Mouse (Mus musculus) liver, embryonic 15.5 days (tissue): Measurements from ENCODE around the gene Cby1. TPM values are rescaled to one million over a fixed set of nuclear protein-coding genes. Genes with fewer than 3 reads are reported as not detected.
A peak's percentile ranks its signal among the peaks of the same experiment; 100 is the strongest.

Experiments
- ATAC-seq: fragments of 200-750 bp; cut with Nextera tagmentation; 2 replicates; pipeline ENCODE4 v1.8.0; 2017; ENCODE audit warnings: moderate number of reproducible peaks, mild to moderate bottlenecking, moderate library complexity; ENCODE audit not compliant: insufficient read depth
- H3K27ac ChIP-seq: fragments of 300-500 bp; sonication (generic); replicated peaks from 2 replicates; pipeline ENCODE4 v1.5.1; 2015; ENCODE audit warnings: mild to moderate bottlenecking, inconsistent platforms
- H3K27me3 ChIP-seq: fragments of 300-500 bp; sonication (generic); 2 replicates; pipeline ENCODE4 v1.6.1; 2015; ENCODE audit warnings: mild to moderate bottlenecking, inconsistent platforms
- H3K36me3 ChIP-seq: fragments of 300-500 bp; sonication (generic); replicated peaks from 2 replicates; pipeline ENCODE4 v1.6.1; 2015; ENCODE audit warnings: moderate library complexity, mild to moderate bottlenecking, inconsistent platforms
- H3K4me1 ChIP-seq: fragments of 300-500 bp; sonication (generic); replicated peaks from 2 replicates; pipeline ENCODE4 v1.6.1; 2015; ENCODE audit warnings: inconsistent platforms
- H3K4me2 ChIP-seq: fragments of 300-500 bp; sonication (generic); 2 replicates; pipeline ENCODE4 v1.6.1; 2015; ENCODE audit warnings: moderate library complexity, mild to moderate bottlenecking, inconsistent platforms
- H3K4me3 ChIP-seq: fragments of 300-500 bp; sonication (generic); replicated peaks from 2 replicates; pipeline ENCODE4 v1.5.1; 2015; ENCODE audit warnings: mild to moderate bottlenecking, inconsistent platforms
- H3K9ac ChIP-seq: fragments of 300-500 bp; sonication (generic); 2 replicates; pipeline ENCODE4 v1.6.1; 2015; ENCODE audit warnings: moderate library complexity, mild to moderate bottlenecking, inconsistent platforms
- H3K9me3 ChIP-seq: fragments of 300-500 bp; sonication (generic); replicated peaks from 2 replicates; pipeline ENCODE4 v1.6.1; 2016; ENCODE audit warnings: inconsistent platforms
- WGBS: fragments of 180-500 bp; shearing (Covaris S2); methylation state at CpG from one replicate; pipeline ENCODE4 v1.1.7; 2015; ENCODE audit warnings: mixed read lengths; ENCODE audit not compliant: insufficient replicate concordance; 5-methylcytosine and 5-hydroxymethylcytosine counted together
- polyA plus RNA-seq: library from polyadenylated mRNA; unstranded; fragments of >200 nt; fragmentation: Nextera tagmentation; extraction: Ambion mirVana; gene quantifications from 2 replicates; pipeline ENCODE4 v1.2.1, GENCODE M21; 2015

Gene Cby1
- polyA plus RNA-seq: 12.3 and 12.7 TPM in 2 replicates

DNA sequence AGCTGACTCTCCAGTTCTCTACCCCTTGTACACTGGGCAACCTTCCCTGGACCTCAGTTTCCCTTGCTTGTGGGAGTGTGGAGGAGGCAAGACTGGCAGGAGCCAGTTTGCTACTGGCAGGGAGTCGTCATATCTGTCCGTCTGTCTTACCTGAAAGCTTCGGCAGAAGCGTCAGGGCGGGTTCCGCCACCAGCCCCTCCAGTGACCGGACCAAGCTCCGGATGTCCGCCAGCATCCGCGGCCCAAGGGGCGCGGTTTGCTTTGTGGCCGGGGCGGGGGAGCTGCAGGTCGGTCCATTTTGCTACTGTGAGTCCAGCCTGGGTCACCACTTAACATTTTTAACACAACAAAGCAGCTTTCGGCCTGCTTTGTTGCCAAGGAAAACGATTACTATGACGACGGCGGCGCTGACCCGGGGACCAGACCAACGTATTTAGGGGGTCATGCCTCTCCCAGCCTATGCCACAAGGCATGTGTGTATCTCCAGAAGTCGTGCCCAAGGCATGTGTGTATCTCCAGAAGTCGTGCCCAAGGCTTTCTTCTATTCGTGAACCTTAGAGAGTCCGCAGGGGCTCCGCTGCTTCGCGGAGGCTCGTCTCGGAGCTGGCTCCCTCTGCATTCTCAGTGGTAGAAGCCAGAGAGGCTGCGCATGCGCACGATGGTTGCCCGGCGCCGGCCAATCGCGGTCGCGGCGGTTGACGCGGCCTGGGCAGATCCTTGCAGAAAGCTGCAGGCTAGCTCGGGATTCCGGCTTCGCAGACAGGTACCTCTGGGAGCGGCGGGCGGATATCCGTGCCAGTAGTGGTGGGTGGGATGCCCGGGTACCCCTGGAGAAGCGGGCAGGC, at the start of gene Cby1, which contains the start of gene Fam227a:
Cby1 (plus strand) TSS at position 669 of the 845 bp plus-strand sequence.
Fam227a (minus strand) TSS at position 426 of the 845 bp plus-strand sequence.
- WGBS: under 1% methylated on average over 55 of the region's 55 CpGs
- Histone ChIP-seq H3K9me3 (no peaks in the 10 kb centered on the region), H3K4me2 (peak within 1 kb of the TSS; percentile 98), H3K4me3 (peak within 1 kb of the TSS; percentile 82), H3K4me1 (peaks cover 21% of the 10 kb centered on the region), H3K27me3 (no peaks in the 10 kb centered on the region), H3K27ac (peak within 1 kb of the TSS; percentile 90), H3K36me3 (no peaks in the 10 kb centered on the region), H3K9ac (peak within 1 kb of the TSS; percentile 68)
- peak; percentile 88 for ATAC-seq

DNA sequence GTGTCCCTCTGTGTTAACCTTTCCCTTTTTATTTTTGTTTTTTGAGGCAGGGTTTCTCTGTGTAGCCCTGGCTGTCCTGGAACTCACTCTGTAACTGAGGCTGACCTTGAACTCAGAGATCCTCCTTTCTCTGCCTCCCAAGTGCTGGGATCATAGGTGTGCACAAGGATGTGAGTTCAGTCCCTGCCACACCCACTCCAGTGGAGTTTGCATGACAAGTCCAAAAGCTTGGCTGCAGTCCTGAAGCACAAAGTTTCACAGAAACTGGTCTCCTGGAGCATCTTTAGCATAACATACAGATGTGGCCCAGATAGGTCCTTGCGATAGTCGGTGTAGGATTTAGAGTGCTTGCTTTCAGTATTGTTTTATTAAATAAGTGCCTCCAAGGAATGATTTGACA, 49.8 kb upstream of the Cby1 start:
- Histone ChIP-seq H3K27ac (no peak overlapping the region), H3K4me1 (peaks cover 11% of the 10 kb centered on the region), H3K9ac (no peak overlapping the region), H3K27me3 (peaks cover 30% of the 10 kb centered on the region), H3K4me3 (no peak overlapping the region), H3K4me2 (no peak overlapping the region), H3K36me3 (no peaks in the 10 kb centered on the region), H3K9me3 (no peaks in the 10 kb centered on the region)
- ATAC-seq: no peak
- WGBS: 80% methylated on average over 2 of the region's 2 CpGs

DNA sequence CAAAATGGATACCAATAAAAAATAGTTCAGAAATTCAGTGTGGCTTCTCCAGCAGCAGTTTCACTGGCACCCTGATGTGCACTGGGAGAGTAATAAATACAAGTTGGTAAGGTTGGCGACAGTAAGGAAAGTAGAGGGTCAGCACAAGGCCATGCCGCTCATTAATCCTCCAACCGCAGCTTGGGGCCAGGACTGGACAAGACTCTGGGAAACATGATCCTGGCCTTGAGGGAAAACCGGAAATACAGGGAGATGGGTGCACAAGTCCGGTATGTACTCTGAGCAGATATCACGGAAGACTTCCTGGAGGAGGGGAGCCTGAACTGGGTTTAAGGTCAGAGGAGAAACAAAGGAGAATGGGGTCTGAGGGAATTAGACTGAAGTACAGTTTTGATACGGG, 43.5 kb upstream of the Cby1 start:
- no peaks in the 10 kb centered on the region for H3K36me3 ChIP-seq
- no peak overlapping the region for H3K4me3 ChIP-seq
- H3K4me1 ChIP-seq: peaks cover 8% of the 10 kb centered on the region
- no peak for ATAC-seq
- H3K27ac ChIP-seq: no peak overlapping the region
- no peaks in the 10 kb centered on the region for H3K9me3 ChIP-seq
- WGBS: 62% methylated on average over 7 of the region's 7 CpGs
- H3K4me2 ChIP-seq: no peak overlapping the region
- no peaks in the 10 kb centered on the region for H3K27me3 ChIP-seq
- no peak overlapping the region for H3K9ac ChIP-seq

DNA sequence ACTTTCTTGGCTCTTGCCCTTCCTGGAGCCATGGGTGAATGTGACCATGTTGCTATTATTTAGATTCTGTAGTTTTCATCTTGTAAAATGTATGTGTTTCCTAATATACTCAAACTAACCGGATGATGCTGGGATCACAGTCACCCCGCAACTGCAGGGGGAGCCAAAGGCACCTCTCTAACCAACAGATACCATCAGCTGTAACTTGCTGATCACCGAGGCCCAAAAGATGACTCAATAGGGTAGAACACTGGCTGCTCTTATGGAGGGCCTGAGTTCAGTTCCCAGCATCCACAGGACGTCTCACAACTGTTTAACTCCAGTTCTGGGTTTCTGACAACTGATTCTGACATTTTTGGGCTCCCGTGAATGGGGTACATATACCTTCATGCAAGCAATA, 42.3 kb upstream of the Cby1 start:
- ATAC-seq: no peak
- no peak overlapping the region for H3K4me3 ChIP-seq

DNA sequence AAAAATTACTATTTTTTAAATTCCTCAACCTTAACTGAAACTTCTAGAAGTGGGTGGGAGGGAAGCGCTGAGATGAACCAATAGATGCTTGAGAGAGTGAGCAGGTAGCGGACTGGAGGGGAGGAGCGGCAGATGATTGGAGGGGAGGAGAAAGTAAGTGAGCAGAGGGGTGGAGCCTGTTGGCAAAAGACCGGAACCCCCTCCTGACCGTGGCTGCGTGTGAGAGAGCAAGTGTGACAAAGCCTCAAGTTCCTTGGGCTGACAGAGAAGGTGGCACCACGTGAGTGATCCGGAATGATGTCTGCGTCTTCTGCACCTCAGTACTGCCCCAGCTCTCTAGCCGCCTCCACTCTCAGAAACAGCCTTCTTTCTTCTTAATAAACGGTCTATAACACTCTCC, 41.9 kb upstream of the Cby1 start:
- Histone ChIP-seq H3K9ac (no peak overlapping the region), H3K4me2 (no peak overlapping the region), H3K27me3 (no peaks in the 10 kb centered on the region), H3K36me3 (no peaks in the 10 kb centered on the region), H3K4me3 (no peak overlapping the region), H3K4me1 (peaks cover 8% of the 10 kb centered on the region), H3K9me3 (no peaks in the 10 kb centered on the region), H3K27ac (no peak overlapping the region)
- 64% methylated on average over 11 of the region's 11 CpGs for WGBS
- no peak for ATAC-seq

More for the DNA sequence above, 42.3 kb upstream of the Cby1 start:
- H3K4me1 ChIP-seq: peaks cover 8% of the 10 kb centered on the region
- no peak overlapping the region for H3K4me2 ChIP-seq
- no peak overlapping the region for H3K9ac ChIP-seq
- H3K27ac ChIP-seq: no peak overlapping the region
- 56% methylated on average over 5 of the region's 5 CpGs for WGBS
- no peaks in the 10 kb centered on the region for H3K36me3 ChIP-seq
- H3K9me3 ChIP-seq: no peaks in the 10 kb centered on the region
- H3K27me3 ChIP-seq: no peaks in the 10 kb centered on the region

DNA sequence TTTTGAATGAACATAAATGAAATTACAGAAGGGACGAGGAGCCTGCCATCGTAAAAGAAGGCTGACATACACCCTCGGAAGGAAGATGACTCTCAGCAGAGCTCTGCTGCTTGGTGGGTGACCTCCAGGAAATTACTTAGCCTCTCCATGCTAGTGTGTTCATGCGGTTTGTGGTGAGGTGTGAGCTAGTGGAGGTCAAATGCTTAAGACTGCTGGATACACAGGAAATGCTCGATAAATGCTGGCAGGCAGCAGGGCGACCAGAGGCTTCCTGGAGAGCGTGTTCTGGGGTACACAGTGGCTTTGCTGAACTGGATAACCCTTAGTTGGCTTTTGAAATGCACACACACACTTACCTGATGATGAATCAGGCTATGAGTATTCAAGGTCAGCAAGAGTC, 40.5 kb upstream of the Cby1 start:
- H3K4me2 ChIP-seq: no peak overlapping the region
- peaks cover 8% of the 10 kb centered on the region for H3K4me1 ChIP-seq
- H3K4me3 ChIP-seq: no peak overlapping the region
- H3K9ac ChIP-seq: no peak overlapping the region
- H3K36me3 ChIP-seq: no peaks in the 10 kb centered on the region
- 46% methylated on average over 7 of the region's 7 CpGs for WGBS
- H3K27ac ChIP-seq: no peak overlapping the region
- no peaks in the 10 kb centered on the region for H3K27me3 ChIP-seq
- H3K9me3 ChIP-seq: no peaks in the 10 kb centered on the region
- ATAC-seq: no peak

DNA sequence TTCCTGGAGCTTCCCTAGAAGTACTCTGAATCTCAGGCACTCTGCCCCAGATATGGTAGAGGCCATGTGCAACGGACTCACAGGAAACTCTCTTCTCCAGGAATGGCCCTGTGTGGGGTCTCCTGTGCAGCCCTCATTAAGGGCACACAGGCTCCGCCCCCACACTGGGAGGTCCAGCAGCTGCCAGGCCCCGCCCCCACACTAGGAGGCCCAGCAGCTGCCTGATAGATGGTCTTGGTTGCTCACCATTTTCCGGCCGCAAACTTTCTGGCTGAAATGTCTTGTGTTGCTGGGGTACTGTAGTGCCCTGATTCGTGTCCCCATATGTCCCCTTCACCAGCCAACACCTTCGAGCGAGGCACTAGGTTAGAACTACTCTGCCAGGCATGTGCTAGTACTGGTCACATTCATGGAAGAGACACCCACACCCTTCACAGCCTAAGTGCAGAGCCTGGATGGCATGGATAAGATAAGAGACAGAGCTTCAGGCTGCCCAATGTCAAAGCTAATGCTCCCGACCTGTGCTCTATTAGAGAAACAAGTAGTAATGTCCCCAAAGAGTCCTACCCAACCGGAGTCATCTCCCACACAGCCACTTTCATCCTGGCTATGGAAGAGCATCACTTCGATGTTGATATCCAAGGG, 39.1 kb upstream of the Cby1 start:
- H3K9me3 ChIP-seq: no peaks in the 10 kb centered on the region
- ATAC-seq: peak; percentile 54; the same call in 1 of the 2 replicates
- WGBS: 54% methylated on average over 11 of the region's 11 CpGs
- no peaks in the 10 kb centered on the region for H3K27me3 ChIP-seq
- H3K4me1 ChIP-seq: peaks cover 8% of the 10 kb centered on the region
- no peak overlapping the region for H3K4me3 ChIP-seq
- H3K9ac ChIP-seq: no peak overlapping the region
- H3K36me3 ChIP-seq: no peaks in the 10 kb centered on the region
- no peak overlapping the region for H3K27ac ChIP-seq
- H3K4me2 ChIP-seq: 0 out of 2 replicates have a peak overlapping the region, but pooled peaks have one; percentile 2

DNA sequence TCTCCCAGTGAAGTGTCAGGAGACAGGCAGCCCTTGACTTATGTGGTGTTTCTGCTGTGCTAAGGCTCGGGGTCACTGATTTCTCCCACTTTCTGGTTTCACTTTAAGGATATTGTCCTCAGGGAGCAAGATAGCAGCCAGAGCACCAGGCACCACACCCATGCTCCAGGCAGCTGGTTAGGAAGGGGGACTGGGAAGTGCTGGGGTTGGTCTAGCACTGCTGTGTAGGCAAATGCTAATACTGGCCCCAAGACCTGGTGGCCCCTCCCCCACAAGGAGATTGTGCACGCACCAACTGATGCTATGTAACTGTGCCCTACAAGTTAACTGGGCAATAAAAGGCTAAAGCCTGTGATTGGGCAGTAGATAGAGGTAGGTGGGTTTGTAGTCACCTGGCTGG, 28.5 kb upstream of the Cby1 start:
- H3K4me1 ChIP-seq: no peaks in the 10 kb centered on the region
- no peak overlapping the region for H3K4me2 ChIP-seq
- no peaks in the 10 kb centered on the region for H3K27me3 ChIP-seq
- H3K9me3 ChIP-seq: no peaks in the 10 kb centered on the region
- no peak overlapping the region for H3K4me3 ChIP-seq
- 49% methylated on average over 2 of the region's 2 CpGs for WGBS
- no peaks in the 10 kb centered on the region for H3K36me3 ChIP-seq
- H3K9ac ChIP-seq: no peak overlapping the region
- no peak for ATAC-seq
- no peak overlapping the region for H3K27ac ChIP-seq

DNA sequence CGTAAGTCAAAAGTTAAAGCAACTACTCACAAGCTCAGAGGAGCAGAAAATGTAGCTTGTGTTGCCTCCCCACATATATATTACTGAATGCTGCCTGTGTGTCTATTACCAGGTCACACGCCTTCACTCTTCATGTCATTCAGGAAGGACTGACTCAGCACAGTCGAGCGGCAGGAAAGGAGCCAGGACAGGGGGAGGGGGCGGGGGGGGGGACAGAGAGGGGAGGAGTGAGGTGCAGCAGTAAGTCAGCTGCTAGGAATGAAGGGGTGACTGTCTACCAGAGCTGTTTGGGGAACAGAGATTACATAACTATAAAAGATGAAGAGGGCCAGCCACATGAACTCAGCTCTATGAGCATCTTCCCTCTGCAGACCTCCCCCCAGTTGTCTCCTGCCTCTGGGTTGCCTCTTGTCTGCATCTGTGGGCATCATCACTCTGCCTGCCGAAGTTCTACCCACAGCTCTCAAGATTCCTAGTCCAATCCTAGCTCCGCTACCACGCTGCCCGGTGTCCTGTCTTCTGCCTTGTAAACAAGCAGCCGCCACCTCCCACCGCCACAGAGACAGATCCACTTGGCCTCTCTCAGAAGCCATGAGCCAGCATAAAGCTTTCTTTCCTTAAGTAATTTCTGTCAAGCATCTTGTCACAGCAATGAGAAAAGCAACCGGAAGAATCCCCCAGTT, 17.7 kb upstream of the Cby1 start:
- Histone ChIP-seq H3K36me3 (no peaks in the 10 kb centered on the region), H3K4me1 (no peaks in the 10 kb centered on the region), H3K27ac (no peak overlapping the region), H3K4me2 (no peak overlapping the region), H3K9me3 (no peaks in the 10 kb centered on the region), H3K27me3 (no peaks in the 10 kb centered on the region), H3K4me3 (no peak overlapping the region), H3K9ac (no peak overlapping the region; the same call in 1 of the 2 replicates)
- WGBS: 45% methylated on average over 12 of the region's 12 CpGs
- no peak for ATAC-seq

DNA sequence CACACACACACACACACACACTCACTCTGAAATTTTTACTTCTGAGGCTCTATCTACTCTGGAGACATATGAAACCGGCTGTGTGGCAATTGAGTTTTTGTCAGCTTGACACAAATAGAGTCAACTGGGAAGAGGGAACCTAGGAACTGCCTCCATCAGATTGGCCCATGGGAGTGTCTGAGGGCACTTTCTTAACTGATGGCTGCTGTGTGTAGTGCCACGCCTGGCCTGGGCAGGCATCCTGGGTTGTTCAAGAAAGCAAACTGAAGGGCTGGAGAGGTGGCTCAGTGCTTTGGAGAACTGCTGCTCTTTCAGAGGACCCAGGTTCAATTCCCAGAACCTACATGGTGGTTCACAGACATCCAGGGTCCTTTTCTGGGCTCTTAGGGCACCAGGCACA, 13.5 kb upstream of the Cby1 start:
- Histone ChIP-seq H3K36me3 (no peaks in the 10 kb centered on the region), H3K27me3 (no peaks in the 10 kb centered on the region), H3K4me3 (no peak overlapping the region), H3K9ac (no peak overlapping the region), H3K4me1 (no peaks in the 10 kb centered on the region), H3K9me3 (no peaks in the 10 kb centered on the region), H3K4me2 (no peak overlapping the region), H3K27ac (no peak overlapping the region)
- no peak for ATAC-seq
- 46% methylated on average over 2 of the region's 2 CpGs for WGBS

DNA sequence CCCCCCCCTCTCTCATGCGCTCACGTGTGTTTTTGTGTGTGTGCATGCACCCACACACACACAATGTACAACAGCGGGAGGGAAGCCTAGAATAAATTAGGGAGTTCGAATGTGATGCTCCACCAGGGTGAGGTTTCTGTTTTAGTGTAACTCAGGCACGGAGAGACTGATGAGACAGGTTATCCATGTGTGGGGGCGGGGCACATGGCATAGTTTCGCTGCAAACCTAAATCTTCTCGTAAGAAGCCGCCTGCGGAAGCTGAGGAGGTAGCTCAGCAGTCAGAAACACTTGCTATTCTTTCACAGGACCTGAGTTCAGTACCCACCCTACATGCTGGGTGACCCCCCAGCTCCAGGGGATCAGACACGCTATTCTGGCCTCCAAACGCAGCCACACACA, 10.9 kb upstream of the Cby1 start:
- whole genome bisulfite sequencing: 68% methylated on average over 12 of the region's 12 CpGs
- Histone ChIP-seq H3K4me2 (no peak overlapping the region), H3K4me1 (no peaks in the 10 kb centered on the region)

More for the DNA sequence above, 10.9 kb upstream of the Cby1 start:
- no peaks in the 10 kb centered on the region for H3K36me3 ChIP-seq
- no peak overlapping the region for H3K9ac ChIP-seq
- no peak overlapping the region for H3K27ac ChIP-seq
- no peaks in the 10 kb centered on the region for H3K27me3 ChIP-seq
- ATAC-seq: no peak
- H3K4me3 ChIP-seq: no peak overlapping the region
- H3K9me3 ChIP-seq: no peaks in the 10 kb centered on the region
